Mouse (Mus musculus) megakaryocyte, adult 5-6 weeks (primary cell): Measurements from ENCODE around the gene Dab2. TPM values are rescaled to one million over a fixed set of nuclear protein-coding genes. Genes with fewer than 3 reads are reported as not detected.

Experiments
- ATAC-seq: 2 replicates; pipeline ENCODE4 v1.8.0; 2016; ENCODE audit warnings: mild to moderate bottlenecking, inconsistent platforms; ENCODE audit not compliant: poor library complexity, severe bottlenecking
- total RNA-seq, 2 experiments: library from RNA; stranded (forward) in 1 of 2; stranded (reverse) in 1 of 2; fragments of 153-499, 151-499 nt in 1 of 2; fragments of 221-1000, 200-1000 nt in 1 of 2; gene quantifications; 2 replicates each; pipeline versions ENCODE4 v1.2.3 to v1.2.4; 2015 to 2017

Dab2 gene
- total RNA-seq, 2 experiments from 2014 or later = 0.56 TPM; not detected in 1

- ATAC-seq = no peak
Observed at GRCm38 (mm10) chr15:6390106-6390505, 90.5 kb downstream of the Dab2 start.

- ATAC-seq = no peak
Observed at GRCm38 (mm10) chr15:6390657-6391056, 91.1 kb downstream of the Dab2 start.

GRCm38 (mm10) chr15:6391886-6392285 lies 92.3 kb downstream of the Dab2 start:
- no peak for ATAC-seq

- no peak for ATAC-seq
Observed at GRCm38 (mm10) chr15:6393624-6394023, 94.0 kb downstream of the Dab2 start.

GRCm38 (mm10) chr15:6398211-6398610 lies 98.6 kb downstream of the Dab2 start:
- no peak for ATAC-seq

- no peak for ATAC-seq
Observed at GRCm38 (mm10) chr15:6398881-6399280, 99.3 kb downstream of the Dab2 start.

- ATAC-seq = no peak
Observed at GRCm38 (mm10) chr15:6400115-6400514, 100.5 kb downstream of the Dab2 start.

GRCm38 (mm10) chr15:6402433-6402832 lies 102.8 kb downstream of the Dab2 start:
- no peak for ATAC-seq

- ATAC-seq = no peak
Observed at GRCm38 (mm10) chr15:6404172-6404571, 104.6 kb downstream of the Dab2 start.

- no peak for ATAC-seq
Observed at GRCm38 (mm10) chr15:6406771-6407170, 107.2 kb downstream of the Dab2 start.

- ATAC-seq = no peak
Observed at GRCm38 (mm10) chr15:6409031-6409430, 109.4 kb downstream of the Dab2 start.

GRCm38 (mm10) chr15:6410161-6410560 lies 110.6 kb downstream of the Dab2 start:
- ATAC-seq = no peak

- peak; percentile 84 for ATAC-seq
Observed at GRCm38 (mm10) chr15:6411334-6411733, 111.7 kb downstream of the Dab2 start.

- peak; percentile 60 for ATAC-seq
Observed at GRCm38 (mm10) chr15:6415317-6415716, 115.7 kb downstream of the Dab2 start.

- no peak for ATAC-seq
Observed at GRCm38 (mm10) chr15:6431777-6432176, 132.2 kb downstream of the Dab2 start.

GRCm38 (mm10) chr15:6432411-6432810 lies 132.8 kb downstream of the Dab2 start:
- no peak for ATAC-seq

- ATAC-seq = no peak
Observed at GRCm38 (mm10) chr15:6435281-6435680, 135.7 kb downstream of the Dab2 start.

GRCm38 (mm10) chr15:6435773-6436172 lies 136.2 kb downstream of the Dab2 start:
- peak; percentile 40; the same call in 1 of the 2 replicates for ATAC-seq

GRCm38 (mm10) chr15:6438685-6439084 lies 139.1 kb downstream of the Dab2 start:
- no peak for ATAC-seq

- no peak for ATAC-seq
Observed at GRCm38 (mm10) chr15:6444452-6444851, 144.9 kb downstream of the Dab2 start.

GRCm38 (mm10) chr15:6445135-6445534 lies 145.5 kb downstream of the Dab2 start, which contains the start of gene C9:
Gene C9 (plus strand): TSS chr15:6445327.
- ATAC-seq = no peak

- no peak for ATAC-seq
Observed at GRCm38 (mm10) chr15:6446181-6446580, 146.6 kb downstream of the Dab2 start.

- no peak for ATAC-seq
Observed at GRCm38 (mm10) chr15:6448892-6449291, 149.3 kb downstream of the Dab2 start.
